Mouse (Mus musculus): ENCODE results near the gene Susd4. TPM values are rescaled to one million over a fixed set of nuclear protein-coding genes. Genes with fewer than 3 reads are reported as not detected.

The Susd4 gene
- polyA plus RNA-seq, 1 experiment: 0.93 TPM

GRCm38 (mm10) chr1:182902906-182903305 lies 139.2 kb downstream of the Susd4 start:
- Histone ChIP-seq H3K27ac (ENCODE audit: insufficient read depth, low read length) (no peak overlapping the region), H3K4me1 (ENCODE audit: control insufficient read depth, insufficient read depth, low read length) (0 out of 2 replicates have a peak, but pooled peaks cover 2% of the 10 kb centered on the region), H3K4me3 (ENCODE audit: insufficient read depth, low read length) (no peak overlapping the region)
- TF ChIP-seq POLR2A (IDR thresholded peaks at IDR 0.05; ENCODE audit: low read depth, low read length): no peak
- no peak for TF ChIP-seq CTCF (IDR thresholded peaks at IDR 0.05; ENCODE audit: borderline replicate concordance, insufficient read depth, low read length)

GRCm38 (mm10) chr1:182905669-182906068 lies 142.0 kb downstream of the Susd4 start:
- Histone ChIP-seq H3K27ac (ENCODE audit: insufficient read depth, low read length) (no peak overlapping the region), H3K4me3 (ENCODE audit: insufficient read depth, low read length) (no peak overlapping the region), H3K4me1 (ENCODE audit: control insufficient read depth, insufficient read depth, low read length) (peaks cover 2% of the 10 kb centered on the region; the same call in 1 of the 2 replicates)
- no peak for TF ChIP-seq POLR2A (IDR thresholded peaks at IDR 0.05; ENCODE audit: low read depth, low read length)
- TF ChIP-seq CTCF (IDR thresholded peaks at IDR 0.05; ENCODE audit: borderline replicate concordance, insufficient read depth, low read length): no peak

GRCm38 (mm10) chr1:182908050-182909036 lies 144.7 kb downstream of the Susd4 start:
- H3K4me1 ChIP-seq (ENCODE audit: control insufficient read depth, insufficient read depth, low read length): no peaks in the 10 kb centered on the region; the same call in 1 of the 2 replicates
- no peak overlapping the region for H3K4me3 ChIP-seq (ENCODE audit: insufficient read depth, low read length)
- H3K27ac ChIP-seq (ENCODE audit: insufficient read depth, low read length): no peak overlapping the region
- TF ChIP-seq POLR2A (IDR thresholded peaks at IDR 0.05; ENCODE audit: low read depth, low read length) (0 out of 2 replicates have a peak, but pooled peaks have one; percentile 19), CTCF (IDR thresholded peaks at IDR 0.05; ENCODE audit: borderline replicate concordance, insufficient read depth, low read length) (no peak)

DNA sequence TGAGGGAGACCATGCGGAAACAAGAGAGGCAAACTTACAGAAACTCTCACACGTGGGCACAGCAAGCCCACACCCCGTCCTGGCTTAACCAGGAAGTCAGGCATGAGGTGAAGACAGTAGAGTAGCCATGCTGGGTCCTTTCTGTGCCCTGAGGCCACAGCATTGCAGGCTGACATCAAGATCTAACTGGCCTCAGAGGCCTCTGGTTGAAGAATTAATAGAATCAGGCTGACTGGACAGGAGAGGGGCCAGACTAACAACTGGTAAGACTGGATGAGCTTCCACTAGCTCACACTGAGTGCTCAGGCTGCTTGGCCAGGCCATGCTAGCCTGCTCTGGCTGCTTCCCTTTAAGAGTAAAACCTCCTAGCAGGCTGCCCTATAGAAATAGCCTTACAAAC lies 145.4 kb downstream of the Susd4 start:
- no peaks in the 10 kb centered on the region; the same call in 1 of the 2 replicates for H3K4me1 ChIP-seq (ENCODE audit: control insufficient read depth, insufficient read depth, low read length)
- H3K4me3 ChIP-seq (ENCODE audit: insufficient read depth, low read length): no peak overlapping the region
- TF ChIP-seq CTCF (IDR thresholded peaks at IDR 0.05; ENCODE audit: borderline replicate concordance, insufficient read depth, low read length) (no peak), POLR2A (IDR thresholded peaks at IDR 0.05; ENCODE audit: low read depth, low read length) (no peak)
- H3K27ac ChIP-seq (ENCODE audit: insufficient read depth, low read length): no peak overlapping the region

GRCm38 (mm10) chr1:182909596-182909995 lies 145.9 kb downstream of the Susd4 start:
- H3K4me1 ChIP-seq (ENCODE audit: control insufficient read depth, insufficient read depth, low read length): no peaks in the 10 kb centered on the region; the same call in 1 of the 2 replicates
- H3K4me3 ChIP-seq (ENCODE audit: insufficient read depth, low read length): no peak overlapping the region
- no peak overlapping the region for H3K27ac ChIP-seq (ENCODE audit: insufficient read depth, low read length)
- TF ChIP-seq CTCF (IDR thresholded peaks at IDR 0.05; ENCODE audit: borderline replicate concordance, insufficient read depth, low read length): no peak
- no peak for TF ChIP-seq POLR2A (IDR thresholded peaks at IDR 0.05; ENCODE audit: low read depth, low read length)

- H3K27ac ChIP-seq (ENCODE audit: insufficient read depth, low read length): no peak overlapping the region
- TF ChIP-seq POLR2A (IDR thresholded peaks at IDR 0.05; ENCODE audit: low read depth, low read length): no peak
- no peak overlapping the region for H3K4me3 ChIP-seq (ENCODE audit: insufficient read depth, low read length)
- no peaks in the 10 kb centered on the region; the same call in 1 of the 2 replicates for H3K4me1 ChIP-seq (ENCODE audit: control insufficient read depth, insufficient read depth, low read length)
Observed at GRCm38 (mm10) chr1:182912591-182912990, 148.9 kb downstream of the Susd4 start.

DNA sequence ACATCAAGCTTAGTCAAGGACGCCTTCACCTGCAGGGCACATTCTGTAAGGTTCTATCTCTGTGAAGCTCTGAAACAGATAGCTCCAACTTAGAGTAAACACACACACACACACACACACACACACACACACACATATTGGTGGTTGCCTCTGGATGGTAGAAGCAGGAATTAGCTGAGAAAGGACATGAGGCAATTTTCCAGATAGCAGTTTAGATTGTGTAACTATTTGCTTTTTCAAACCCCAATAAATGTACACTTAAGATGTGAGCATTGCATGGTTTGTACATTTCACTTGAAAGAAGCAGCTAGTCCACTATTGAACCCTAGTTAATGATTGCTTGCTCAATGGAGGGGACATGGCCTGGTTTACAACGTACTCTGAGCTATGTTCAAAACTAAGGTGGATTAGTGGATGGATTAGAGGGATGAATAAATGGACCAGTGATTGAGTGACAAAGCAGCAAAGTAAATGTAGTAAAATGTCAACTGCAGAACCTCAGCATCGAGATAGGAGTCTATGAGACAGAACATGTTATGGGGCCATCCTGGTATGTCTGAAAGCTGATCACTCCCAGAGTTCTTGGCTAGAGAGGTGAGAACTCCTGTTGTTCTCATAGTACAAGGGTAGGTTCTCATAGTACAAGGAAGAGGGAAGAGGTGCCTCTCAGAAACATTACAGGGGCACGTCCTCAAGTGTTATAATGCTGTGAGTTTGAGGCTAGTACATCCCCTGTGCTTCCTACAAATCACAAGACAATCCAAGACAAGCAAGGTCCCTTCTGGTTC lies 150.7 kb downstream of the Susd4 start:
- Histone ChIP-seq H3K4me3 (ENCODE audit: insufficient read depth, low read length) (no peak overlapping the region), H3K27ac (ENCODE audit: insufficient read depth, low read length) (no peak overlapping the region), H3K4me1 (ENCODE audit: control insufficient read depth, insufficient read depth, low read length) (no peaks in the 10 kb centered on the region)
- TF ChIP-seq POLR2A (IDR thresholded peaks at IDR 0.05; ENCODE audit: low read depth, low read length): no peak
- no peak for TF ChIP-seq CTCF (IDR thresholded peaks at IDR 0.05; ENCODE audit: borderline replicate concordance, insufficient read depth, low read length)

- H3K27ac ChIP-seq (ENCODE audit: insufficient read depth, low read length): no peak overlapping the region
- TF ChIP-seq CTCF (IDR thresholded peaks at IDR 0.05; ENCODE audit: borderline replicate concordance, insufficient read depth, low read length): no peak
- TF ChIP-seq POLR2A (IDR thresholded peaks at IDR 0.05; ENCODE audit: low read depth, low read length): no peak
- H3K4me3 ChIP-seq (ENCODE audit: insufficient read depth, low read length): no peak overlapping the region
- H3K4me1 ChIP-seq (ENCODE audit: control insufficient read depth, insufficient read depth, low read length): no peaks in the 10 kb centered on the region
Observed at GRCm38 (mm10) chr1:182916166-182916565, 152.5 kb downstream of the Susd4 start.

- Histone ChIP-seq H3K4me1 (ENCODE audit: control insufficient read depth, insufficient read depth, low read length) (no peaks in the 10 kb centered on the region), H3K27ac (ENCODE audit: insufficient read depth, low read length) (no peak overlapping the region), H3K4me3 (ENCODE audit: insufficient read depth, low read length) (no peak overlapping the region)
- TF ChIP-seq CTCF (IDR thresholded peaks at IDR 0.05; ENCODE audit: borderline replicate concordance, insufficient read depth, low read length) (no peak), POLR2A (IDR thresholded peaks at IDR 0.05; ENCODE audit: low read depth, low read length) (no peak)
Observed at GRCm38 (mm10) chr1:182918718-182919346, 155.2 kb downstream of the Susd4 start.
